Mouse (Mus musculus) stomach, postnatal 0 days (tissue): Measurements from ENCODE around the gene Ggt1. TPM values are rescaled to one million over a fixed set of nuclear protein-coding genes. Genes with fewer than 3 reads are reported as not detected.

ENCODE experiments used
- ATAC-seq: fragments of 200-750 bp; cut with Nextera tagmentation; 2 replicates; pipeline ENCODE4 v1.8.0; 2017; ENCODE audit not compliant: low FRiP score, low TSS enrichment
- DNase-seq: peaks from one replicate; pipeline ENCODE4 v3.0.0-alpha.2; 2016; ENCODE audit warnings: low spot score
- H3K27ac ChIP-seq: fragments of 300-500 bp; sonication (generic); replicated peaks from 2 replicates; pipeline ENCODE4 v1.5.1; 2014; ENCODE audit warnings: mild to moderate bottlenecking, control low read depth
- H3K27me3 ChIP-seq: fragments of 300-500 bp; sonication (generic); 2 replicates; pipeline ENCODE4 v1.6.1; 2014; ENCODE audit warnings: low read length; ENCODE audit not compliant: control insufficient read depth, insufficient read depth
- H3K36me3 ChIP-seq: fragments of 300-500 bp; sonication (generic); 2 replicates; pipeline ENCODE4 v1.6.1; 2014; ENCODE audit warnings: low read length, mixed read lengths; ENCODE audit not compliant: control insufficient read depth, insufficient read depth
- H3K4me1 ChIP-seq: fragments of 300-500 bp; sonication (generic); replicated peaks from 2 replicates; pipeline ENCODE4 v1.6.1; 2014; ENCODE audit warnings: antibody characterized with exemption; ENCODE audit not compliant: control insufficient read depth, insufficient read depth
- H3K4me2 ChIP-seq: fragments of 300-500 bp; sonication (generic); replicated peaks from 2 replicates; pipeline ENCODE4 v1.6.1; 2014; ENCODE audit warnings: low read depth, mild to moderate bottlenecking, control low read depth, moderate library complexity
- H3K4me3 ChIP-seq: fragments of 300-500 bp; sonication (generic); 2 replicates; pipeline ENCODE4 v1.5.1; 2014; ENCODE audit warnings: low read depth, low read length, control low read depth
- H3K9ac ChIP-seq: fragments of 300-500 bp; sonication (generic); 2 replicates; pipeline ENCODE4 v1.6.1; 2014; ENCODE audit warnings: mild to moderate bottlenecking, low read length, control low read depth, mixed read lengths
- H3K9me3 ChIP-seq: fragments of 300-500 bp; sonication (generic); 2 replicates; pipeline ENCODE4 v1.6.1; 2016; ENCODE audit warnings: low read length; ENCODE audit not compliant: control insufficient read depth
- CTCF ChIP-seq: IDR thresholded peaks from 2 replicates; pipeline ENCODE4 v1.5.1; 2016; ENCODE audit warnings: antibody characterized with exemption, low read depth, mild to moderate bottlenecking, moderate library complexity
- EP300 ChIP-seq: optimal IDR thresholded peaks from 2 replicates; pipeline ENCODE3; 2016; ENCODE audit warnings: antibody characterized with exemption
- WGBS: fragments of 180-500 bp; shearing (Covaris S2); extraction: QIAGEN DNeasy Blood & Tissue Kit; methylation state at CpG from one replicate; pipeline ENCODE4 v1.1.7; 2014; 5-methylcytosine and 5-hydroxymethylcytosine counted together
- polyA plus RNA-seq: library from polyadenylated mRNA; unstranded; fragments of >200 nt; fragmentation: Nextera tagmentation; extraction: Ambion mirVana; gene quantifications from 2 replicates; pipeline ENCODE4 v1.2.1, GENCODE M21; 2015

The Ggt1 gene
- polyA plus RNA-seq, 1 experiment from 2014 or later: 1.9 TPM

DNA sequence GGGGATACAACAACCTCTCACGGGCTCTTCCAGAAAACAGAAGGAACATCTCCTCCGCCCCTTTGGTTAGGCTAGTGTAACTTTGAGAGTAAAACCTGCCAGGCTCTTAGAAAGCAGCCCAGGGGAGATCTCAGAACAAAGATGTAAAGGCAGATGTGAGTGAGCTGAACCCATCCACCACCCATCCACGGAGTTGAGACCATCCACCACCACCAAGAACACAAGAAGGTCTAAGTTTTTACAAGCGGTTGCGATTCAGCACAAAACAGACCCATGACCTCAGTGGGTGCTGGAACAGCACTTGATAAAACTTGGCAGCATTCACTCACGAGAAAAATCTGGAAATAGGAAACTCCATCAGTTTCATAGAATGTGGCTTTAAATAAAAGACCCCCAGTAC is 64.5 kb downstream of the Ggt1 start:
- ATAC-seq (no peak), DNase-seq (no peak)
- Histone ChIP-seq H3K27ac (no peak overlapping the region), H3K4me3 (no peak overlapping the region), H3K4me2 (no peak overlapping the region), H3K27me3 (no peaks in the 10 kb centered on the region), H3K9ac (no peak overlapping the region), H3K9me3 (no peaks in the 10 kb centered on the region), H3K36me3 (no peaks in the 10 kb centered on the region), H3K4me1 (no peaks in the 10 kb centered on the region)
- no peak for TF ChIP-seq EP300
- no peak for TF ChIP-seq CTCF
- WGBS: 29% methylated on average over 6 of the region's 6 CpGs

DNA sequence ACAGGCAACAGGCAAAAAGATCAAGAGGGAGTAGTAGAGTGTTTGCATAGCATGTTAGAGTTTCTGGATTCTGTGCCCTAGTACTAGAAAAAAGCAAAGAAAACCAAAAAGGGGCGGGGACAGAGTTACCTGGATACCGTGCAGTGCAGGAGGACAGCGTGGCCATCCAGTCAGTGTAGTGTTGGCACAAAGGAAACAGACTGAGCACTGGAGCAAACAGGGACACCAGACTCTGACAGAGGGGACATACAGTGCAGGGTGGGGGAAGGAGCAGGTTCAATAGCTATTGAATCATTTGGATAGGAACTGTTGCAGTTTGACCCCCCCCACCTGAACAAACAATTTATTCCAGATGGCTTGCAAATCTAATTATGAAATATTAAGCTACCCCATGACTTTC is 65.6 kb downstream of the Ggt1 start:
- H3K27ac ChIP-seq: no peak overlapping the region
- H3K9ac ChIP-seq: no peak overlapping the region
- H3K4me1 ChIP-seq: no peaks in the 10 kb centered on the region
- 57% methylated on average over 3 of the region's 3 CpGs for WGBS
- no peaks in the 10 kb centered on the region for H3K27me3 ChIP-seq
- ATAC-seq (0 out of 2 replicates have a peak, but pooled peaks have one; percentile 49), DNase-seq (no peak)
- H3K9me3 ChIP-seq: no peaks in the 10 kb centered on the region
- TF ChIP-seq CTCF (no peak), EP300 (no peak)
- no peak overlapping the region for H3K4me2 ChIP-seq
- no peak overlapping the region for H3K4me3 ChIP-seq
- H3K36me3 ChIP-seq: no peaks in the 10 kb centered on the region

DNA sequence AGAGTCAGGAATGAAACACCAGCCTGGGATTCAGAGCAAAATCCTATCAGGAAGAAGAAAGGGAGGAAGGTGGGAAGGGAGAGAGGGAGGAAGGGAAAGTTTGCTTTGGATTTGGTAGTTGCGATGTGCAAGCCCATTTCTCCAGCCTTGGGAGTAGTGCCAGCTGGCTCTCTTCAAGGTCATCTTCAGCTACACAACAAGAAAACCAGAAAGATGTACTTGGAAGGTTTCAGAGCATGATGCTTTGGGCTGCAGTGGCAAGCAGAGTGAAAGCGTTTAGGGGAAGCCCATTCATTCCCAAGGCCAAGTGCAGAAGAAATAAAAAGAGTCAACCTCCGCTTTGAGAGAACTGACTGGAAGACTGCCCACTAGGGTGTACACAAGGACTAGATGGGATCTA is 66.1 kb downstream of the Ggt1 start:
- H3K9me3 ChIP-seq: no peaks in the 10 kb centered on the region
- no peaks in the 10 kb centered on the region for H3K36me3 ChIP-seq
- no peak overlapping the region for H3K4me3 ChIP-seq
- TF ChIP-seq EP300 (no peak), CTCF (no peak)
- no peaks in the 10 kb centered on the region for H3K4me1 ChIP-seq
- no peak for DNase-seq
- H3K27me3 ChIP-seq: no peaks in the 10 kb centered on the region
- WGBS: 51% methylated on average over 3 of the region's 3 CpGs
- no peak overlapping the region for H3K27ac ChIP-seq
- no peak overlapping the region for H3K4me2 ChIP-seq
- ATAC-seq: no peak
- no peak overlapping the region for H3K9ac ChIP-seq

- no peaks in the 10 kb centered on the region for H3K4me1 ChIP-seq
- no peak overlapping the region for H3K4me3 ChIP-seq
- H3K4me2 ChIP-seq: no peak overlapping the region
- DNase-seq (peak; percentile 37), ATAC-seq (peak; percentile 86)
- no peaks in the 10 kb centered on the region for H3K27me3 ChIP-seq
- no peak for TF ChIP-seq EP300
- TF ChIP-seq CTCF: no peak
- H3K9me3 ChIP-seq: no peaks in the 10 kb centered on the region
- no peak overlapping the region for H3K9ac ChIP-seq
- peak overlapping the region; percentile 76 for H3K27ac ChIP-seq
- no peaks in the 10 kb centered on the region for H3K36me3 ChIP-seq
- 22% methylated on average over 5 of the region's 5 CpGs for WGBS
Observed at GRCm38 (mm10) chr10:75632633-75633032, 71.2 kb downstream of the Ggt1 start.

GRCm38 (mm10) chr10:75633048-75633447 is 71.6 kb downstream of the Ggt1 start:
- Histone ChIP-seq H3K4me2 (no peak overlapping the region), H3K4me3 (no peak overlapping the region), H3K9ac (no peak overlapping the region), H3K36me3 (no peaks in the 10 kb centered on the region), H3K4me1 (no peaks in the 10 kb centered on the region), H3K9me3 (no peaks in the 10 kb centered on the region), H3K27me3 (no peaks in the 10 kb centered on the region), H3K27ac (peak overlapping the region; percentile 76)
- no peak for TF ChIP-seq CTCF
- TF ChIP-seq EP300: no peak
- 50% methylated on average over 5 of the region's 5 CpGs for WGBS
- DNase-seq: no peak
- ATAC-seq: peak; percentile 81

GRCm38 (mm10) chr10:75633576-75634139 is 72.3 kb downstream of the Ggt1 start:
- Histone ChIP-seq H3K9ac (no peak overlapping the region), H3K4me1 (no peaks in the 10 kb centered on the region), H3K4me3 (no peak overlapping the region), H3K36me3 (no peaks in the 10 kb centered on the region), H3K4me2 (no peak overlapping the region), H3K27me3 (no peaks in the 10 kb centered on the region), H3K9me3 (no peaks in the 10 kb centered on the region), H3K27ac (peak overlapping the region; percentile 45; the same call in 1 of the 2 replicates)
- DNase-seq: no peak
- ATAC-seq: no peak
- TF ChIP-seq CTCF: no peak
- no peak for TF ChIP-seq EP300
- 76% methylated on average over 11 of the region's 14 CpGs for WGBS
